ENCODE assay signal across 16 mouse cellular contexts in the genomic region with DNA sequence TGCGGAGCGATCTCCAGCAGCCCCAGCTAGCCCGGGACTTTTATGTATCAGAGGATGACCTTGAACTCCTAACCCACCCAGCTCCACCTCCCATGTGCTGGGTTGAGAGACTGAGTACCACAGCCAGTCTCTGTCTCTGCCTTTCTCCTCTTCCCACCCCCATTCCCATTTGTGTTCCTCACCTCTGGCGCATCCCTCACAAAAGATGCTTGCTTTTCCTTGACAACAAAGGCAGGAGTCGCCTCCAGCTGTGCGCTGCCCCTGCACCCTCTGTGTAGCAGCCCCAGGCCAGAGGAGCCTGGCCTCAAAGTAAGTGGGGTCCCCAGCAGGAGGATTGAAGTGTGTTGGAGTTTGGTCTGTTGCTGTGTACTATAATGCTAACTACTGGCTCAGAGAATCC. TPM values are rescaled to one million over a fixed set of nuclear protein-coding genes. Genes with fewer than 3 reads are reported as not detected.
DNase-seq lines count a peak whose midpoint lies in the region; ATAC-seq and TF ChIP-seq lines count a peak whose summit lies in the region.
"Had no signal": no experiment of that assay in that cellular context is flagged by ENCODE, and none has a peak within 500 bp of the region (broad histone marks: within the 10 kb centered on the region; RNA-seq: fewer than 3 reads in every experiment).

No protein-coding gene starts in this region.

- H3K4me1 ChIP-seq in midbrain, embryonic 11.5 days (ENCODE audit: control insufficient read depth, insufficient read depth, low read length), result no peaks in the 10 kb centered on the region
- no peaks in the 10 kb centered on the region for H3K4me1 ChIP-seq in midbrain, postnatal 0 days (ENCODE audit: insufficient read depth, low read length)
- peaks cover 16% of the 10 kb centered on the region for H3K4me1 ChIP-seq in liver, embryonic 15.5 days (replicated peaks)
- H3K4me1 ChIP-seq in hindbrain, embryonic 14.5 days (replicated peaks; ENCODE audit: control insufficient read depth, insufficient read depth, low read length), result no peaks in the 10 kb centered on the region

- no peaks in the 10 kb centered on the region for H3K27me3 ChIP-seq in midbrain, embryonic 11.5 days (ENCODE audit: control insufficient read depth, insufficient read depth, low read length)
- no peaks in the 10 kb centered on the region for H3K27me3 ChIP-seq in midbrain, postnatal 0 days (ENCODE audit: insufficient read depth, low read length)
- no peaks in the 10 kb centered on the region for H3K27me3 ChIP-seq in liver, embryonic 15.5 days
- H3K27me3 ChIP-seq in hindbrain, embryonic 14.5 days (ENCODE audit: control insufficient read depth, insufficient read depth, low read length), result no peaks in the 10 kb centered on the region
- H3K27me3 ChIP-seq: embryonic facial prominence, embryonic 13.5 days; forebrain, embryonic 12.5 days; heart, embryonic 12.5 days had no signal

- no peaks in the 10 kb centered on the region for H3K36me3 ChIP-seq in midbrain, embryonic 11.5 days (ENCODE audit: control insufficient read depth, insufficient read depth, low read length)
- H3K36me3 ChIP-seq in midbrain, postnatal 0 days (ENCODE audit: insufficient read depth, low read length), result no peaks in the 10 kb centered on the region
- H3K36me3 ChIP-seq in liver, embryonic 15.5 days (replicated peaks), result no peaks in the 10 kb centered on the region
- H3K36me3 ChIP-seq in hindbrain, embryonic 14.5 days (replicated peaks; ENCODE audit: control insufficient read depth, insufficient read depth), result no peaks in the 10 kb centered on the region
- H3K36me3 ChIP-seq: embryonic facial prominence, embryonic 13.5 days; forebrain, embryonic 12.5 days; heart, embryonic 12.5 days had no signal

- TF ChIP-seq CTCF in midbrain, postnatal 0 days (IDR thresholded peaks at IDR 0.05), result no peak

- no peak overlapping the region for H3K4me2 ChIP-seq in midbrain, embryonic 11.5 days
- H3K4me2 ChIP-seq in midbrain, postnatal 0 days (ENCODE audit: low read depth, low read length, poor library complexity, severe bottlenecking), result no peak overlapping the region
- no peak overlapping the region for H3K4me2 ChIP-seq in liver, embryonic 15.5 days
- no peak overlapping the region for H3K4me2 ChIP-seq in hindbrain, embryonic 14.5 days (replicated peaks)
- H3K4me2 ChIP-seq: embryonic facial prominence, embryonic 13.5 days; forebrain, embryonic 12.5 days; heart, embryonic 12.5 days had no signal

- no peak overlapping the region for H3K9ac ChIP-seq in midbrain, embryonic 11.5 days (ENCODE audit: low read length)
- no peak overlapping the region for H3K9ac ChIP-seq in midbrain, postnatal 0 days (replicated peaks; ENCODE audit: low read length, poor library complexity, severe bottlenecking)
- H3K9ac ChIP-seq in liver, embryonic 15.5 days, result no peak overlapping the region
- H3K9ac ChIP-seq in hindbrain, embryonic 14.5 days, result no peak overlapping the region
- H3K9ac ChIP-seq: forebrain, embryonic 12.5 days; heart, embryonic 12.5 days had no signal

- peak; percentile 60 for DNase-seq in midbrain, embryonic 11.5 days (ENCODE audit: low spot score, missing footprints)
- no peak for DNase-seq in midbrain, postnatal 0 days (ENCODE audit: low spot score)
- DNase-seq in R1 (ENCODE audit: low read depth, low spot score), result peak; percentile 88
- no peak for DNase-seq in hindbrain, embryonic 14.5 days (ENCODE audit: low spot score)
- DNase-seq in spleen, postnatal 14 days (ENCODE audit: low spot score in 2 of 2), result no peak
- DNase-seq in B cell, adult 2 months, result no peak
- DNase-seq: cerebellum, adult 18-20 months; cerebellum, adult 9-11 months; cerebellum, postnatal 36 days had no signal

- no peaks in the 10 kb centered on the region for H3K9me3 ChIP-seq in midbrain, embryonic 11.5 days (ENCODE audit: control insufficient read depth, low read length)
- no peaks in the 10 kb centered on the region for H3K9me3 ChIP-seq in midbrain, postnatal 0 days (ENCODE audit: low read length)
- H3K9me3 ChIP-seq in liver, embryonic 15.5 days (replicated peaks), result no peaks in the 10 kb centered on the region
- H3K9me3 ChIP-seq in hindbrain, embryonic 14.5 days (ENCODE audit: control insufficient read depth, low read length), result no peaks in the 10 kb centered on the region
- H3K9me3 ChIP-seq: embryonic facial prominence, embryonic 13.5 days; forebrain, embryonic 12.5 days; heart, embryonic 12.5 days had no signal

- H3K4me3 ChIP-seq in midbrain, embryonic 11.5 days (ENCODE audit: low read depth, low read length), result no peak overlapping the region
- no peak overlapping the region for H3K4me3 ChIP-seq in midbrain, postnatal 0 days (ENCODE audit: low read depth, low read length)
- H3K4me3 ChIP-seq in liver, embryonic 15.5 days (replicated peaks), result no peak overlapping the region
- no peak overlapping the region for H3K4me3 ChIP-seq in hindbrain, embryonic 14.5 days (replicated peaks; ENCODE audit: low read length)
- H3K4me3 ChIP-seq: embryonic facial prominence, embryonic 13.5 days; forebrain, embryonic 12.5 days; heart, embryonic 12.5 days had no signal

- H3K27ac ChIP-seq in midbrain, embryonic 11.5 days (ENCODE audit: low read depth, low read length), result no peak overlapping the region
- H3K27ac ChIP-seq in midbrain, postnatal 0 days (ENCODE audit: low read depth, low read length), result no peak overlapping the region
- H3K27ac ChIP-seq in liver, embryonic 15.5 days (replicated peaks), result peak overlapping the region; percentile 74
- no peak overlapping the region for H3K27ac ChIP-seq in hindbrain, embryonic 14.5 days
- H3K27ac ChIP-seq: embryonic facial prominence, embryonic 13.5 days; forebrain, embryonic 12.5 days had no signal

- ATAC-seq in midbrain, embryonic 11.5 days (ENCODE audit: low FRiP score), result no peak
- ATAC-seq in midbrain, postnatal 0 days (ENCODE audit: low FRiP score), result no peak
- no peak for ATAC-seq in liver, embryonic 15.5 days (ENCODE audit: insufficient read depth)
- ATAC-seq in hindbrain, embryonic 14.5 days (ENCODE audit: low FRiP score), result no peak
- ATAC-seq: CD4-positive, CD25-positive, alpha-beta regulatory T cell, adult 4 months; forebrain, embryonic 16.5 days; hindbrain, embryonic 16.5 days had no signal

- WGBS in midbrain, embryonic 11.5 days, result 26% methylated on average over 6 of the region's 6 CpGs
- WGBS in midbrain, postnatal 0 days, result 30% methylated on average over 6 of the region's 6 CpGs
- WGBS in liver, embryonic 15.5 days (ENCODE audit: insufficient replicate concordance), result 60% methylated on average over 6 of the region's 6 CpGs
- WGBS in hindbrain, embryonic 14.5 days, result 28% methylated on average over 6 of the region's 6 CpGs

RNA-seq across cellular contexts. Expression of a gene that starts 25.0 kb away (rescaled TPM):
- polyA plus RNA-seq in midbrain, embryonic 11.5 days (2014; fragmentation: Nextera tagmentation; extraction: Ambion mirVana), result 2.2 and 2.4 TPM in 2 replicates
- 13.4 and 27.3 TPM in 2 replicates for total RNA-seq in midbrain, postnatal 0 days (2014; rRNA removed)
- 14.4 and 16.5 TPM in 2 replicates for polyA plus RNA-seq in midbrain, postnatal 0 days (2015; fragmentation: Nextera tagmentation; extraction: Ambion mirVana)
- 6.5 and 8.4 TPM in 2 replicates for polyA plus RNA-seq in liver, embryonic 15.5 days (2015; fragmentation: Nextera tagmentation; extraction: Ambion mirVana)
- 3.8 and 4.9 TPM in 2 replicates for polyA plus RNA-seq in hindbrain, embryonic 14.5 days (2014; fragmentation: Nextera tagmentation; extraction: Ambion mirVana)

RNA-seq across cellular contexts. Expression of a gene that starts 38.0 kb away (rescaled TPM):
- polyA plus RNA-seq in midbrain, embryonic 11.5 days (2014; fragmentation: Nextera tagmentation; extraction: Ambion mirVana), result 348 and 375 TPM in 2 replicates
- total RNA-seq in midbrain, postnatal 0 days (2014; rRNA removed), result 605 and 625 TPM in 2 replicates
- 510 and 517 TPM in 2 replicates for polyA plus RNA-seq in midbrain, postnatal 0 days (2015; fragmentation: Nextera tagmentation; extraction: Ambion mirVana)
- 59.4 and 74.4 TPM in 2 replicates for polyA plus RNA-seq in liver, embryonic 15.5 days (2015; fragmentation: Nextera tagmentation; extraction: Ambion mirVana)
- polyA plus RNA-seq in hindbrain, embryonic 14.5 days (2014; fragmentation: Nextera tagmentation; extraction: Ambion mirVana), result 530 and 564 TPM in 2 replicates

Comparison
In these comparisons a context has a peak if more than half of its experiments do, and no peak if none do; other contexts are left out.
1. DNase-seq: peak in midbrain, embryonic 11.5 days (single experiment) and R1 (single experiment); none in midbrain, postnatal 0 days (single experiment), hindbrain, embryonic 14.5 days (single experiment), spleen, postnatal 14 days (0 of 2) and B cell, adult 2 months (0 of 2).